Mouse (Mus musculus) thymus, adult 2 months (tissue): Measurements from ENCODE around the gene Lgi2. TPM values are rescaled to one million over a fixed set of nuclear protein-coding genes. Genes with fewer than 3 reads are reported as not detected.

Experiments
- DNase-seq: peaks from one replicate; pipeline ENCODE4 v3.0.0; 2021
- H3K27ac ChIP-seq: fragments of 200-500 bp; 2 replicates; pipeline ENCODE4 v1.5.1; 2012; ENCODE audit warnings: low read length, control low read depth; ENCODE audit not compliant: control insufficient read depth, insufficient read depth
- H3K27me3 ChIP-seq: fragments of 200-500 bp; 2 replicates; pipeline ENCODE4 v1.6.1; 2012; ENCODE audit warnings: mild to moderate bottlenecking, low read length, moderate library complexity, mixed read lengths; ENCODE audit not compliant: control insufficient read depth, insufficient read depth
- H3K36me3 ChIP-seq: fragments of 200-500 bp; 2 replicates; pipeline ENCODE4 v1.6.1; 2012; ENCODE audit warnings: mild to moderate bottlenecking, low read length, moderate library complexity; ENCODE audit not compliant: control insufficient read depth, insufficient read depth
- H3K4me1 ChIP-seq: fragments of 200-500 bp; replicated peaks from 2 replicates; pipeline ENCODE4 v1.6.1; 2012; ENCODE audit warnings: low read length; ENCODE audit not compliant: control insufficient read depth, insufficient read depth
- H3K4me3 ChIP-seq: fragments of 200-500 bp; 2 replicates; pipeline ENCODE4 v1.5.1; 2012; ENCODE audit warnings: mild to moderate bottlenecking, low read length, control low read depth, moderate library complexity; ENCODE audit not compliant: control insufficient read depth, insufficient read depth
- CTCF ChIP-seq: fragments of 200-500 bp; IDR thresholded peaks from 2 replicates; pipeline ENCODE4 v1.5.1; 2012; ENCODE audit warnings: mild to moderate bottlenecking, control low read depth, low read length, moderate library complexity, borderline replicate concordance; ENCODE audit not compliant: control insufficient read depth, poor library complexity, insufficient read depth; ENCODE audit errors: extremely low read depth
- POLR2A ChIP-seq: fragments of 200-500 bp; IDR thresholded peaks from 2 replicates; pipeline ENCODE4 v1.6.1; 2012; ENCODE audit warnings: mild to moderate bottlenecking, low read length, control low read depth, moderate library complexity; ENCODE audit not compliant: control insufficient read depth, poor library complexity, insufficient read depth; ENCODE audit errors: extremely low read depth
- WGBS: fragments of 180-500 bp; shearing (Covaris S2); methylation state at CpG from one replicate; pipeline ENCODE4 v1.1.7; 2018; 5-methylcytosine and 5-hydroxymethylcytosine counted together
- polyA plus RNA-seq: library from polyadenylated mRNA; depleted of rRNA; stranded (reverse); fragments of >200 nt; gene quantifications from 2 replicates; pipeline ENCODE4 v1.2.3, GENCODE M21; 2012

Lgi2 gene
- polyA plus RNA-seq, 1 experiment = 0.85 TPM

- no peak overlapping the region for H3K27ac ChIP-seq
- no peak overlapping the region for H3K4me3 ChIP-seq
- H3K27me3 ChIP-seq = peaks cover 8% of the 10 kb centered on the region
- no peak for DNase-seq
- 15% methylated on average over 17 of the region's 17 CpGs for WGBS
- TF ChIP-seq POLR2A (no peak), CTCF (no peak)
- no peaks in the 10 kb centered on the region for H3K4me1 ChIP-seq
- no peaks in the 10 kb centered on the region for H3K36me3 ChIP-seq
Measured at GRCm38 (mm10) chr5:52565214-52565812, 949 bp downstream of the Lgi2 start.

DNA sequence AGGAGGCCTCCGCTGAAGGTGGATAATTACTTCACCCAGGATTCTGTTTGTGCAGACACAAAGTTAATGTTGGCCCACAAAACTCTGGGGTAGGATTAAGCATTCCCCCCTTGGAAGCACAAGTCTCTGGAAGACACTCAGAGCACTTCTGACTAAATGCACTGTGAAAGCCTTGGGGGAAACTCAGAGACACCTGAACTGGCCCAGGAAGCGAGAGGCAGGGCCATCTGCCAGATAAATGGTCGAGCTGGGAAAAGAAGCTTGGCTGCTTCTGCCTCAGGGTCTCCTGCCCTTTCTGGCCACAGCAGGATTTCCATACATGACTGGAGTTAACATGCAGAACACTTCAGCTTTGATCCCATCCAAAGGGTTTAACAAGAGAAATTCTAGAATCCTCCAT lies 1.9 kb downstream of the Lgi2 start:
- Histone ChIP-seq H3K27me3 (peaks cover 8% of the 10 kb centered on the region), H3K4me1 (no peaks in the 10 kb centered on the region), H3K4me3 (no peak overlapping the region), H3K27ac (no peak overlapping the region), H3K36me3 (no peaks in the 10 kb centered on the region)
- TF ChIP-seq POLR2A = no peak
- no peak for TF ChIP-seq CTCF
- WGBS = 77% methylated on average over 3 of the region's 3 CpGs
- DNase-seq = no peak

- no peaks in the 10 kb centered on the region for H3K4me1 ChIP-seq
- no peaks in the 10 kb centered on the region; the same call in 1 of the 2 replicates for H3K27me3 ChIP-seq
- no peak overlapping the region for H3K27ac ChIP-seq
- DNase-seq = no peak
- no peaks in the 10 kb centered on the region for H3K36me3 ChIP-seq
- no peak for TF ChIP-seq POLR2A
- WGBS = 92% methylated on average over 8 of the region's 8 CpGs
- H3K4me3 ChIP-seq = no peak overlapping the region
Measured at GRCm38 (mm10) chr5:52560240-52560639, 6.0 kb downstream of the Lgi2 start.

- DNase-seq = no peak
- Histone ChIP-seq H3K27me3 (no peaks in the 10 kb centered on the region; the same call in 1 of the 2 replicates), H3K27ac (no peak overlapping the region), H3K4me1 (no peaks in the 10 kb centered on the region), H3K36me3 (no peaks in the 10 kb centered on the region), H3K4me3 (no peak overlapping the region)
- WGBS = 23% methylated on average over 7 of the region's 7 CpGs
- TF ChIP-seq POLR2A = no peak
Measured at GRCm38 (mm10) chr5:52555526-52555925, 10.7 kb downstream of the Lgi2 start.

DNA sequence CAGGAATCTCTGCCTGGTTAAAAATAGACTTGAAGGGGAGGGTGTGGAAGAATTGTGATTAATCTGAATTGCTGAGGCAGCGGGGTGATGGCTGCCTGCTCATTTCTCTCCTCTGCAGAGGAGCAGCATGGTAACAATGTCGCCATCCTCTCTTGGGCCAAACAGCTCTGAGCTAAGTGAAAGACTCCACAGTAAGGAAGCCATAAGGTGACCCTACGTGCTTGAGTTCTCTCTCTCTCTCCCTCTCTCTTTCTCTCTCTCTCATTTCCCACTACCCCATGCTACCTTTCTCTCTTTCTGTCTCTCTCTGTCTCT lies 15.0 kb downstream of the Lgi2 start:
- TF ChIP-seq POLR2A (no peak), CTCF (no peak)
- DNase-seq = no peak
- Histone ChIP-seq H3K27me3 (no peaks in the 10 kb centered on the region), H3K4me3 (no peak overlapping the region), H3K27ac (no peak overlapping the region), H3K4me1 (no peaks in the 10 kb centered on the region), H3K36me3 (no peaks in the 10 kb centered on the region)
- WGBS = 89% methylated on average over 3 of the region's 3 CpGs

DNA sequence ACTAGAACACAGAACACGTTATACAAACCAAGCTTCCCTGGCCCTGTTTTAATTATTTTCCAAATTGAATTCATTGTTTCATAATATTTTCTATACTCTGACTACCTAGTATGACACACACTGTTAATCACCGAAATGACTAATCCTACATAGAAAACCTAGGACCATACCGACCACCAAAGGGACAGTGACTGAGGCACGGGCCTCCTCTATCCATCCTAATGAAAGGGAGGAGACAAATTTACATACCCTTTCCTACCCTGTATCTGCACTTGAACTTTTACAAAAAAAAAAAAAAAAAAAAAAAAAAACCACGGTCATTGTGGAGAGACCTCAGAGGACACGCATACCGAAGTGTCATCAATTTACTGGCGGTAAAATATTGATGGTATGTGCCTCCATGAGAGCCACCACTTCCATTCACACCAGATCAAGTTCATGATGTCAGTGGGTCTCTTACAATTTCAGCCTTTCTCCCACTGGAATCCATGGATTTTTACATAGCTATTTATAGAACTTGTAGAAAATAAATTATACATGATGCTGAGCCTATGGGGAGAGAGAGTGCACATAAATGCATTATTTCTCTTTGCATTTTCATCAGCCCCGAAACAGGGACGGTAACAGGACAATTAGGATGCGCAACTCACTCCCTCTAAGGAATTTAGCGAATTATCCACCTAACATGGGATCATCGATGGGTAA lies 15.5 kb downstream of the Lgi2 start:
- no peak for DNase-seq
- WGBS = 96% methylated on average over 13 of the region's 13 CpGs
- H3K4me3 ChIP-seq = no peak overlapping the region
- no peaks in the 10 kb centered on the region for H3K4me1 ChIP-seq
- H3K27ac ChIP-seq = no peak overlapping the region
- H3K27me3 ChIP-seq = no peaks in the 10 kb centered on the region
- H3K36me3 ChIP-seq = no peaks in the 10 kb centered on the region
- TF ChIP-seq POLR2A (no peak), CTCF (no peak)

DNA sequence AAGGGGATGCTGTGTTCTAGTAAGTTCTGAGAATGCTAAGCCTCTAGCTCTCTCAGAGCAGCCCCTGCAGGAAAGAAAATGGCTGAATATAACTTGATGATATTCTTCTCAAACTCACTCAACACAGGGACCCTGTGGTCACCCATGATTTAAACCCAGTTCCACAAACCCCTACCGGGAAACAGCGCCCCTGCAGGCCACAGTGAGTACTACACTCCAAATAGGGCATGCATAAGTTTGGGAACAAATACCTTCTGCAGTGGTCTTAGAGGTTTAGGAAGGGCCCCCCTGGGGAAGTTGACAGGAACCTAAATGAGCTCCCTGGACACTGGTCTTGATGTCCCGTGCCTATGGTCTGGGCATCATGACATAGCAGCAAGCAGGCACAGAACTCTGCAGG lies 19.3 kb downstream of the Lgi2 start:
- Histone ChIP-seq H3K4me1 (no peaks in the 10 kb centered on the region), H3K36me3 (no peaks in the 10 kb centered on the region), H3K27me3 (no peaks in the 10 kb centered on the region; the same call in 1 of the 2 replicates), H3K27ac (no peak overlapping the region), H3K4me3 (no peak overlapping the region)
- WGBS = 47% methylated on average over 3 of the region's 3 CpGs
- no peak for TF ChIP-seq CTCF
- TF ChIP-seq POLR2A = no peak
- DNase-seq = peak; percentile 46
